Mouse (Mus musculus) CH12.LX (cell line): Measurements from ENCODE around the gene Gm2174. TPM values are rescaled to one million over a fixed set of nuclear protein-coding genes. Genes with fewer than 3 reads are reported as not detected.

ENCODE experiments used
- DNase-seq: peaks from one replicate; pipeline ENCODE4 v3.0.0-alpha.2; 2013; ENCODE audit errors: extremely low read depth
- H3K27ac ChIP-seq: 2 replicates; pipeline ENCODE4 v1.5.1; 2012; ENCODE audit warnings: low read depth, mild to moderate bottlenecking, control low read depth, moderate library complexity; ENCODE audit not compliant: insufficient read depth
- H3K27me3 ChIP-seq: replicated peaks from 2 replicates; pipeline ENCODE3; 2012; ENCODE audit warnings: inconsistent platforms
- H3K36me3 ChIP-seq, 2 experiments: replicated peaks in 1 of 2; 2 replicates each; pipeline versions ENCODE3 to v1.6.1; 2012; ENCODE audit warnings: inconsistent platforms in 1 of 2, low read length in 1 of 2, mild to moderate bottlenecking in 1 of 2, mixed read lengths in 1 of 2, moderate library complexity in 1 of 2; ENCODE audit not compliant: control insufficient read depth in 1 of 2, insufficient read depth in 1 of 2
- H3K4me1 ChIP-seq, 2 experiments: 2 replicates each; pipeline ENCODE4 v1.6.1; 2012; ENCODE audit warnings: inconsistent platforms in 1 of 2, moderate library complexity in 1 of 2; ENCODE audit not compliant: insufficient read depth in 2 of 2, control insufficient read depth in 1 of 2
- H3K4me2 ChIP-seq: 2 replicates; pipeline ENCODE4 v1.6.1; 2012; ENCODE audit warnings: low read depth, mild to moderate bottlenecking, control low read depth; ENCODE audit not compliant: poor library complexity, insufficient read depth, severe bottlenecking
- H3K4me3 ChIP-seq, 3 experiments: fragments of 150-350 bp in 1 of 3; sonication (generic) in 1 of 3; replicated peaks in 1 of 3; 2 replicates each; pipeline versions ENCODE3 to v1.5.1; 2011 to 2012; ENCODE audit warnings: low read depth in 2 of 3, low read length in 2 of 3, mild to moderate bottlenecking in 2 of 3, moderate library complexity in 2 of 3, control low read depth in 1 of 3, improper control_type of control experiment in 1 of 3, inconsistent platforms in 1 of 3, mixed read lengths in 1 of 3; ENCODE audit not compliant: poor library complexity in 1 of 3
- H3K79me2 ChIP-seq: replicated peaks from 2 replicates; pipeline ENCODE4 v1.6.1; 2012; ENCODE audit warnings: mild to moderate bottlenecking, moderate library complexity; ENCODE audit not compliant: control insufficient read depth, poor library complexity, insufficient read depth, severe bottlenecking; ENCODE audit errors: extremely low read depth
- H3K9ac ChIP-seq: 2 replicates; pipeline ENCODE4 v1.6.1; 2012; ENCODE audit warnings: low read depth, mild to moderate bottlenecking, control low read depth, moderate library complexity; ENCODE audit not compliant: insufficient read depth
- H3K9me3 ChIP-seq: replicated peaks from 2 replicates; pipeline ENCODE3; 2012; ENCODE audit warnings: low read length, inconsistent platforms, mixed read lengths
- BHLHE40 ChIP-seq: IDR thresholded peaks from 2 replicates; pipeline ENCODE4 v1.6.1; 2011; ENCODE audit warnings: mild to moderate bottlenecking, low read depth, low read length, improper control_type of control experiment
- CHD1 ChIP-seq: IDR thresholded peaks from 2 replicates; pipeline ENCODE4 v1.6.1; 2012; ENCODE audit warnings: low read depth, low read length, improper control_type of control experiment, inconsistent platforms
- CHD2 ChIP-seq: IDR thresholded peaks from 2 replicates; pipeline ENCODE4 v1.6.1; 2011; ENCODE audit warnings: low read length, improper control_type of control experiment
- E2F4 ChIP-seq: IDR thresholded peaks from 2 replicates; pipeline ENCODE4 v1.6.1; 2011; ENCODE audit warnings: low read depth, low read length, improper control_type of control experiment; ENCODE audit not compliant: insufficient replicate concordance
- ELF1 ChIP-seq: IDR thresholded peaks from 2 replicates; pipeline ENCODE4 v1.6.1; 2014; ENCODE audit warnings: low read depth, mild to moderate bottlenecking, inconsistent platforms, low read length, improper control_type of control experiment
- EP300 ChIP-seq: IDR thresholded peaks from 2 replicates; pipeline ENCODE4 v1.6.1; 2011; ENCODE audit warnings: low read length, improper control_type of control experiment
- HCFC1 ChIP-seq: IDR thresholded peaks from 2 replicates; pipeline ENCODE4 v1.6.1; 2012; ENCODE audit warnings: low read depth, mild to moderate bottlenecking, inconsistent platforms, low read length, improper control_type of control experiment
- JUN ChIP-seq: IDR thresholded peaks from 2 replicates; pipeline ENCODE4 v1.6.1; 2011; ENCODE audit warnings: low read depth, mild to moderate bottlenecking, low read length, improper control_type of control experiment, moderate library complexity; ENCODE audit not compliant: insufficient read depth
- MAX ChIP-seq: IDR thresholded peaks from 2 replicates; pipeline ENCODE4 v1.6.1; 2011; ENCODE audit warnings: low read length, improper control_type of control experiment
- MAZ ChIP-seq: IDR thresholded peaks from 2 replicates; pipeline ENCODE4 v1.6.1; 2012; ENCODE audit warnings: low read depth, mild to moderate bottlenecking, inconsistent platforms, low read length, improper control_type of control experiment, moderate library complexity
- MEF2A ChIP-seq: IDR thresholded peaks from 2 replicates; pipeline ENCODE4 v1.6.1; 2014; ENCODE audit warnings: low read depth, mild to moderate bottlenecking, inconsistent platforms, low read length, improper control_type of control experiment, borderline replicate concordance
- MXI1 ChIP-seq: IDR thresholded peaks from 2 replicates; pipeline ENCODE4 v1.6.1; 2011; ENCODE audit warnings: mild to moderate bottlenecking, low read depth, low read length, improper control_type of control experiment
- MYC ChIP-seq: IDR thresholded peaks from 2 replicates; pipeline ENCODE4 v1.6.1; 2011; ENCODE audit warnings: low read depth, mild to moderate bottlenecking, improper control_type of control experiment, low read length
- NELFE ChIP-seq: IDR thresholded peaks from 2 replicates; pipeline ENCODE4 v1.6.1; 2011; ENCODE audit warnings: low read depth, low read length, improper control_type of control experiment
- NRF1 ChIP-seq: IDR thresholded peaks from 2 replicates; pipeline ENCODE4 v1.6.1; 2014; ENCODE audit warnings: low read depth, mild to moderate bottlenecking, inconsistent platforms, low read length, improper control_type of control experiment, moderate library complexity
- POLR2A ChIP-seq: IDR thresholded peaks from 2 replicates; pipeline ENCODE4 v1.6.1; 2011; ENCODE audit warnings: low read depth, mild to moderate bottlenecking, improper control_type of control experiment, low read length
- RAD21 ChIP-seq: IDR thresholded peaks from 2 replicates; pipeline ENCODE4 v1.6.1; 2011; ENCODE audit warnings: low read depth, mild to moderate bottlenecking, low read length, improper control_type of control experiment, moderate library complexity
- SIN3A ChIP-seq: IDR thresholded peaks from 2 replicates; pipeline ENCODE4 v1.6.1; 2012; ENCODE audit warnings: low read length, improper control_type of control experiment, inconsistent platforms
- TCF12 ChIP-seq: IDR thresholded peaks from 2 replicates; pipeline ENCODE4 v1.6.1; 2014; ENCODE audit warnings: low read depth, mild to moderate bottlenecking, inconsistent platforms, low read length, improper control_type of control experiment
- USF1 ChIP-seq: IDR thresholded peaks from 2 replicates; pipeline ENCODE4 v1.6.1; 2014; ENCODE audit warnings: low read depth, mild to moderate bottlenecking, inconsistent platforms, low read length, improper control_type of control experiment
- ZC3H11A ChIP-seq: IDR thresholded peaks from 2 replicates; pipeline ENCODE4 v1.6.1; 2012; ENCODE audit warnings: low read depth, mild to moderate bottlenecking, inconsistent platforms, low read length, improper control_type of control experiment
- ZKSCAN1 ChIP-seq: IDR thresholded peaks from 2 replicates; pipeline ENCODE4 v1.6.1; 2012; ENCODE audit warnings: low read depth, inconsistent platforms, low read length, improper control_type of control experiment, borderline replicate concordance
- ZMIZ1 ChIP-seq: IDR thresholded peaks from 2 replicates; pipeline ENCODE4 v1.6.1; 2012; ENCODE audit warnings: low read depth, mild to moderate bottlenecking, inconsistent platforms, low read length, improper control_type of control experiment
- ZNF384 ChIP-seq: IDR thresholded peaks from 2 replicates; pipeline ENCODE4 v1.6.1; 2012; ENCODE audit warnings: low read depth, low read length, improper control_type of control experiment, inconsistent platforms
- dilution Hi-C: fragments of 300-500 bp; cut with MboI; formaldehyde crosslinking; loops from 2 replicates; pipeline ENCODE4 v1.14.3; 2020; ENCODE audit warnings: low sequenced_read_pairs; ENCODE audit not compliant: extremely low pct_unique_long_range_greater_than_20kb, extremely low pct_ligation_motif_present
- in situ Hi-C: fragments of 300-500 bp; cut with MboI; formaldehyde crosslinking; loops from 3 replicates; pipeline ENCODE4 v1.14.3; 2019; ENCODE audit warnings: low sequenced_read_pairs, low pct_ligation_motif_present, low pct_unique_long_range_greater_than_20kb, mixed read lengths
- polyA plus RNA-seq: library from polyadenylated mRNA; unstranded; fragments of >175 nt; gene quantifications from 2 replicates; pipeline ENCODE4 v1.2.1, GENCODE M21; 2012; ENCODE audit warnings: low read depth; ENCODE audit not compliant: insufficient read length
- total RNA-seq, 2 experiments: library from RNA; depleted of rRNA; stranded (reverse); fragments of 300-350 nt in 1 of 2; fragments of >200 nt in 1 of 2; gene quantifications; 2 replicates each; pipeline ENCODE4 v1.2.3; 2012 to 2014

Gene Gm2174
- total and polyA plus RNA-seq, 3 experiments = 1.5 TPM; not detected in 2

DNA sequence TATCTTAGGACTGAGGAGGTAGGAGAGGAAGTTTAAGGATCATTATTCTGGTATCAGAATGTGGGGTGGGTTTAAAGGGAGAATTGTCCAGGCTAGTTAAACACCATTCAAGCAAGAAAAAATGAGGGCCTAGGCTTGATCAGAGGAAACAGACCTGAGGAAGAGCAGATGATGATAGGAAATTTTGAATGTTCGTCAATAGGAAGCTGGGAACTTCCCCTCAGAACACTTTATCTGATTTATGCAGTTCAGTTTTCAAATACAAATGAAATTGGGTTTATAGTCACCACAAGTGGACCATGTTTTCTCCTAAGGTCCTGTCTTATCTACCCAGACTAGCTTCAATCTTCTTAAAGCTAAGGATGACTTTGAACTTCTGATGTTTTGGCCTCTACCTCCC, 42.3 kb upstream of the Gm2174 start:
- Histone ChIP-seq H3K79me2 (no peaks in the 10 kb centered on the region), H3K27me3 (no peaks in the 10 kb centered on the region), H3K9me3 (peaks cover 5% of the 10 kb centered on the region), H3K9ac (no peak overlapping the region)
- DNase-seq = peak; percentile 17
- TF ChIP-seq NRF1 (no peak), ZC3H11A (no peak), CHD1 (no peak), ZMIZ1 (no peak), NELFE (no peak), MEF2A (no peak), CHD2 (no peak), ZKSCAN1 (no peak), MYC (no peak), BHLHE40 (no peak), USF1 (no peak), RAD21 (no peak), SIN3A (no peak), TCF12 (no peak), MAX (no peak), POLR2A (no peak), JUN (no peak), E2F4 (no peak), MXI1 (no peak), EP300 (no peak)
- TF ChIP-seq, all 38 proteins: peak for 0
- dilution Hi-C loops (no loop called here), in situ Hi-C loops (no loop called here)
- no peaks in the 10 kb centered on the region for H3K36me3 ChIP-seq
- no peak overlapping the region for H3K4me3 ChIP-seq
- peaks cover 3 to 7% of the 10 kb centered on the region in 2 experiments; a peak in 2 of 4 replicates for H3K4me1 ChIP-seq
- H3K27ac ChIP-seq = no peak overlapping the region
- no peak overlapping the region for H3K4me2 ChIP-seq

DNA sequence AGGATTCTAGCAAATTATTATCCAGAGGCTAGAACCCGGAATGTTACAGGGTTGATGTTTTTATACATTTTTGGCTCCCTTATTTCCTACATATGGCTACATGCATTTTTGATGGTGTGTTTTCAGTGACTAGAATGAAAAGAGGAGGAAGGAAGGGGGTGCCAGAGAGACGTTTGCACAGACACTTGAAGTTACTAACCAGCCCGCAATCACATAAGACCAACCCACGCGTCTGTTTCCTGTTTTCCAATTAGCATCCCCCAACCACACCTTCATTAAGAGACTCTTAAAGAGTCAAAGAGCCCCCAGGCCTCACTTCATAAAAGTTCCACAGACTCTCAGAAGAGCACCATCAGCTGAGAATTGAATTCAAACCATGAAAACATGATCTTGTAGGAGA, 41.6 kb upstream of the Gm2174 start:
- DNase-seq = no peak
- in situ Hi-C loops (no loop called here), dilution Hi-C loops (no loop called here)
- no peaks in the 10 kb centered on the region for H3K27me3 ChIP-seq
- H3K36me3 ChIP-seq = no peaks in the 10 kb centered on the region
- H3K4me1 ChIP-seq = peaks cover 3 to 7% of the 10 kb centered on the region in 2 experiments; a peak in 2 of 4 replicates
- H3K4me2 ChIP-seq = no peak overlapping the region
- no peak overlapping the region for H3K4me3 ChIP-seq
- H3K9me3 ChIP-seq = peaks cover 5% of the 10 kb centered on the region
- no peak overlapping the region for H3K27ac ChIP-seq
- H3K79me2 ChIP-seq = no peaks in the 10 kb centered on the region
- H3K9ac ChIP-seq = no peak overlapping the region
- no peak for TF ChIP-seq ZNF384
- TF ChIP-seq ELF1 = no peak
- no peak for TF ChIP-seq JUN
- TF ChIP-seq ZMIZ1 = no peak
- TF ChIP-seq MAZ = no peak
- TF ChIP-seq HCFC1 = no peak
